Mouse (Mus musculus): ENCODE data around the gene Dsp. TPM values are rescaled to one million over a fixed set of nuclear protein-coding genes. Genes with fewer than 3 reads are reported as not detected.

Gene Dsp
- total and polyA plus RNA-seq, 3 experiments = 0.17 TPM; not detected in 2

DNA sequence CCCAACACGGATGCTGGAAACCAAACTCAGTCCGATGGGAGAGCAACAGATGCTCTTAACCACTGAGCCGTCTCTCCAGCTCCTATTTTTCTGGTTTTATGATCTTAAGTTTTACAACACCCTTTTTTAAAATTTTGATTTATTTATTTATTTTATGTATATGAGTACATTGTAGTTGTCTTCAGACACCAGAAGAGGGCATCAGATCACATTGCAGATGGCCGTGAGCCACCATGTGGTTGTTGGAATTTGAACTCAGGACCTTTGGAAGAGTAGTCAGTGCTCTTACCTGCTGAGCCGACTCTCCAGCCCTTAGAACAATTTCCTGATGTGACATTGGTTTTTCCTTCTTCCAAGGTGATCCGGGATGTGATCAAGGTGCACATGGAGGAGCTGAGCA, 69.2 kb downstream of the Dsp start:
- no peak overlapping the region for H3K4me2 ChIP-seq (ENCODE audit: insufficient read depth, low read depth, poor library complexity, severe bottlenecking)
- H3K36me3 ChIP-seq (replicated peaks in 1 of 2; ENCODE audit: control insufficient read depth in 1 of 2, insufficient read depth in 1 of 2, low read length in 1 of 2) = peaks cover 77 to 95% of the 10 kb centered on the region in 2 experiments
- H3K4me3 ChIP-seq (replicated peaks in 1 of 3; ENCODE audit: low read depth in 2 of 3, low read length in 2 of 3, poor library complexity in 1 of 3) = no peak overlapping the region
- in situ Hi-C loops (cut with MboI; ENCODE audit: low pct_ligation_motif_present, low pct_unique_long_range_greater_than_20kb, low sequenced_read_pairs) (loop anchor here (25.0 kb wide), 1 partner anchor 367 kb away; no protein-coding TSS in a partner anchor), dilution Hi-C loops (cut with MboI; ENCODE audit: extremely low pct_ligation_motif_present, extremely low pct_unique_long_range_greater_than_20kb, low sequenced_read_pairs) (no loop called here)
- peaks cover 3% of the 10 kb centered on the region for H3K79me2 ChIP-seq (replicated peaks; ENCODE audit: control insufficient read depth, extremely low read depth, insufficient read depth, poor library complexity, severe bottlenecking)
- peak in 1 of 2 experiments; percentile 27; a peak in 2 of 4 replicates for TF ChIP-seq CTCF (conservative IDR thresholded peaks at IDR 0.05 in 1 of 2, IDR thresholded peaks at IDR 0.05 in 1 of 2; ENCODE audit: low read depth in 2 of 2, low read length in 2 of 2)
- TF ChIP-seq ZMIZ1 (IDR thresholded peaks at IDR 0.05; ENCODE audit: low read depth, low read length) = no peak
- H3K9me3 ChIP-seq (replicated peaks; ENCODE audit: low read length) = peaks cover 3% of the 10 kb centered on the region
- H3K4me1 ChIP-seq (ENCODE audit: control insufficient read depth in 1 of 2, insufficient read depth in 2 of 2) = no peaks in the 10 kb centered on the region
- DNase-seq (ENCODE audit: extremely low read depth) = no peak
- no peak overlapping the region for H3K9ac ChIP-seq (ENCODE audit: insufficient read depth, low read depth)
- H3K27me3 ChIP-seq (replicated peaks) = no peaks in the 10 kb centered on the region
- no peak overlapping the region for H3K27ac ChIP-seq (ENCODE audit: insufficient read depth, low read depth)

GRCm38 (mm10) chr13:38230177-38230821, 79.2 kb downstream of the Dsp start:
- no peak for DNase-seq (ENCODE audit: extremely low read depth)
- Histone ChIP-seq H3K36me3 (replicated peaks in 1 of 2; ENCODE audit: control insufficient read depth in 1 of 2, insufficient read depth in 1 of 2, low read length in 1 of 2) (peaks cover 24 to 45% of the 10 kb centered on the region in 2 experiments), H3K4me1 (ENCODE audit: control insufficient read depth in 1 of 2, insufficient read depth in 2 of 2) (peaks cover 0 to 8% of the 10 kb centered on the region in 2 experiments; a peak in 2 of 4 replicates), H3K79me2 (replicated peaks; ENCODE audit: control insufficient read depth, extremely low read depth, insufficient read depth, poor library complexity, severe bottlenecking) (no peaks in the 10 kb centered on the region), H3K4me3 (replicated peaks in 1 of 3; ENCODE audit: low read depth in 2 of 3, low read length in 2 of 3, poor library complexity in 1 of 3) (no peak overlapping the region), H3K27me3 (replicated peaks) (no peaks in the 10 kb centered on the region), H3K4me2 (ENCODE audit: insufficient read depth, low read depth, poor library complexity, severe bottlenecking) (no peak overlapping the region), H3K9me3 (replicated peaks; ENCODE audit: low read length) (peaks cover 10% of the 10 kb centered on the region), H3K9ac (ENCODE audit: insufficient read depth, low read depth) (no peak overlapping the region), H3K27ac (ENCODE audit: insufficient read depth, low read depth) (no peak overlapping the region)
- dilution Hi-C loops (cut with MboI; ENCODE audit: extremely low pct_ligation_motif_present, extremely low pct_unique_long_range_greater_than_20kb, low sequenced_read_pairs) = no loop called here
- in situ Hi-C loops (cut with MboI; ENCODE audit: low pct_ligation_motif_present, low pct_unique_long_range_greater_than_20kb, low sequenced_read_pairs) = no loop called here
- TF ChIP-seq JUN (IDR thresholded peaks at IDR 0.05; ENCODE audit: insufficient read depth, low read depth, low read length) (no peak), ELF1 (IDR thresholded peaks at IDR 0.05; ENCODE audit: low read depth, low read length) (no peak), RAD21 (IDR thresholded peaks at IDR 0.05; ENCODE audit: low read depth, low read length) (no peak), ETS1 (conservative IDR thresholded peaks at IDR 0.05; ENCODE audit: low read depth, low read length) (no peak), E2F4 (IDR thresholded peaks at IDR 0.05; ENCODE audit: insufficient replicate concordance, low read depth, low read length) (no peak)

- Histone ChIP-seq H3K4me2 (ENCODE audit: insufficient read depth, low read depth, poor library complexity, severe bottlenecking) (no peak overlapping the region), H3K9ac (ENCODE audit: insufficient read depth, low read depth) (no peak overlapping the region), H3K4me1 (ENCODE audit: control insufficient read depth in 1 of 2, insufficient read depth in 2 of 2) (peaks cover 0 to 9% of the 10 kb centered on the region in 2 experiments; a peak in 2 of 4 replicates), H3K36me3 (replicated peaks in 1 of 2; ENCODE audit: control insufficient read depth in 1 of 2, insufficient read depth in 1 of 2, low read length in 1 of 2) (peaks cover 18 to 30% of the 10 kb centered on the region in 2 experiments), H3K79me2 (replicated peaks; ENCODE audit: control insufficient read depth, extremely low read depth, insufficient read depth, poor library complexity, severe bottlenecking) (no peaks in the 10 kb centered on the region), H3K27me3 (replicated peaks) (no peaks in the 10 kb centered on the region), H3K9me3 (replicated peaks; ENCODE audit: low read length) (peaks cover 10% of the 10 kb centered on the region), H3K4me3 (replicated peaks in 1 of 3; ENCODE audit: low read depth in 2 of 3, low read length in 2 of 3, poor library complexity in 1 of 3) (no peak overlapping the region), H3K27ac (ENCODE audit: insufficient read depth, low read depth) (no peak overlapping the region)
- in situ Hi-C loops (cut with MboI; ENCODE audit: low pct_ligation_motif_present, low pct_unique_long_range_greater_than_20kb, low sequenced_read_pairs) (no loop called here), dilution Hi-C loops (cut with MboI; ENCODE audit: extremely low pct_ligation_motif_present, extremely low pct_unique_long_range_greater_than_20kb, low sequenced_read_pairs) (no loop called here)
- DNase-seq (ENCODE audit: extremely low read depth) = no peak
- no peak for TF ChIP-seq CHD1 (IDR thresholded peaks at IDR 0.05; ENCODE audit: low read depth, low read length)
Observed at GRCm38 (mm10) chr13:38232411-38232810, 81.3 kb downstream of the Dsp start.

All from CH12.LX (cell line).